Mouse (Mus musculus): ENCODE results near the gene Trpv2. TPM values are rescaled to one million over a fixed set of nuclear protein-coding genes. Genes with fewer than 3 reads are reported as not detected.

Gene Trpv2
- total RNA-seq, 2 experiments from 2014 or later, result 0.89 to 1.1 TPM

Other genes with a start within 250 kb of the Trpv2 start
- gene Pigl, start 116.0 kb upstream of the Trpv2 start, total RNA-seq (2021), result 1 to 10 TPM; 2.2 to 2.6 TPM
- gene Ncor1, start 115.9 kb upstream of the Trpv2 start, total RNA-seq (2021), result 100 to 1,000 TPM; 133 to 139 TPM
- 10 to 100 TPM; 19.2 to 24.3 TPM for gene Cenpv, start 35.2 kb upstream of the Trpv2 start, total RNA-seq (2021)
- 100 to 1,000 TPM; 776 to 989 TPM for gene Ubb, start 23.3 kb upstream of the Trpv2 start, total RNA-seq (2021)
- 1 to 10 TPM; 3.2 to 5.6 TPM for gene Lrrc75a, start 74.0 kb downstream of the Trpv2 start, total RNA-seq (2021)
- 1 to 10 TPM; 2.9 to 3.5 TPM for gene Mmgt2, start 74.2 kb downstream of the Trpv2 start, total RNA-seq (2021)
- gene Zfp287, start 157.4 kb downstream of the Trpv2 start, total RNA-seq (2021), result 1 to 10 TPM in 1 of 2 experiments, under 1 TPM in 1; 0.69 to 1.3 TPM
- gene Gm10428, start 178.6 kb downstream of the Trpv2 start, total RNA-seq (2021), result not detected
- 1 to 10 TPM; 1.3 to 1.4 TPM for gene Zfp286, start 215.0 kb downstream of the Trpv2 start, total RNA-seq (2021)
- 10 to 100 TPM; 34.8 to 38.4 TPM for gene Trim16, start 245.7 kb downstream of the Trpv2 start, total RNA-seq (2021)

Measured in gastrocnemius, adult 2 months (tissue).